Mouse (Mus musculus) lung, adult 2 months (tissue): ENCODE results near the gene Sez6.

Experiments
- CTCF ChIP-seq: fragments of 200-500 bp; IDR thresholded peaks from 2 replicates; pipeline ENCODE4 v1.5.1; 2011; ENCODE audit warnings: mild to moderate bottlenecking, low read length, control low read depth; ENCODE audit not compliant: insufficient read depth
- POLR2A ChIP-seq: fragments of 200-500 bp; IDR thresholded peaks from 2 replicates; pipeline ENCODE4 v1.6.1; 2011; ENCODE audit warnings: low read depth, mild to moderate bottlenecking, control low read depth, low read length, borderline replicate concordance; ENCODE audit errors: extremely low read depth

- TF ChIP-seq CTCF: peak; percentile 13; the same call in 1 of the 2 replicates
- TF ChIP-seq POLR2A: no peak
Measured at GRCm38 (mm10) chr11:78023607-78024006, 93.0 kb downstream of the Sez6 start.
